Comparison of ENCODE assay signal across 8 mouse cellular contexts in genomic region chr11:69663795-69664194, GRCm38 (mm10). TPM values are rescaled to one million over a fixed set of nuclear protein-coding genes. Genes with fewer than 3 reads are reported as not detected.
A peak's percentile ranks its signal among the peaks of the same experiment; 100 is the strongest.
DNase-seq lines count a peak whose midpoint lies in the region; ATAC-seq and TF ChIP-seq lines count a peak whose summit lies in the region.

No protein-coding gene starts in this region.

- WGBS in intestine, postnatal 0 days: 80% methylated on average over 6 of the region's 6 CpGs
- WGBS in intestine, embryonic 15.5 days: 84% methylated on average over 6 of the region's 6 CpGs
- WGBS in embryonic facial prominence, embryonic 15.5 days: 85% methylated on average over 6 of the region's 6 CpGs
- WGBS in liver, embryonic 12.5 days (ENCODE audit: insufficient replicate concordance): 74% methylated on average over 6 of the region's 6 CpGs
- 77% methylated on average over 6 of the region's 6 CpGs for WGBS in intestine, embryonic 16.5 days

- peaks cover 52% of the 10 kb centered on the region for H3K36me3 ChIP-seq in intestine, postnatal 0 days (ENCODE audit: control insufficient read depth, insufficient read depth)
- peaks cover 23% of the 10 kb centered on the region for H3K36me3 ChIP-seq in intestine, embryonic 15.5 days
- peaks cover 68% of the 10 kb centered on the region for H3K36me3 ChIP-seq in G1E (replicated peaks)
- H3K36me3 ChIP-seq in embryonic facial prominence, embryonic 15.5 days: peaks cover 53% of the 10 kb centered on the region
- peaks cover 66% of the 10 kb centered on the region for H3K36me3 ChIP-seq in liver, embryonic 12.5 days
- peaks cover 20% of the 10 kb centered on the region for H3K36me3 ChIP-seq in intestine, embryonic 16.5 days (ENCODE audit: control insufficient read depth, insufficient read depth, low read length)

- no peaks in the 10 kb centered on the region for H3K9me3 ChIP-seq in intestine, postnatal 0 days (ENCODE audit: control insufficient read depth)
- H3K9me3 ChIP-seq in intestine, embryonic 15.5 days: no peaks in the 10 kb centered on the region
- no peaks in the 10 kb centered on the region for H3K9me3 ChIP-seq in G1E (replicated peaks)
- no peaks in the 10 kb centered on the region for H3K9me3 ChIP-seq in embryonic facial prominence, embryonic 15.5 days (replicated peaks)
- no peaks in the 10 kb centered on the region for H3K9me3 ChIP-seq in liver, embryonic 12.5 days (replicated peaks)
- no peaks in the 10 kb centered on the region for H3K9me3 ChIP-seq in intestine, embryonic 16.5 days (ENCODE audit: control insufficient read depth, low read length)

- DNase-seq in G1E (ENCODE audit: low spot score): no peak
- DNase-seq in testis, postnatal 14 days (ENCODE audit: low spot score): no peak
- no peak for DNase-seq in urinary bladder, adult 18-20 months (ENCODE audit: low spot score in 2 of 2)

- H3K27me3 ChIP-seq in intestine, postnatal 0 days (replicated peaks; ENCODE audit: control insufficient read depth, insufficient read depth, low read length): no peaks in the 10 kb centered on the region
- no peaks in the 10 kb centered on the region for H3K27me3 ChIP-seq in intestine, embryonic 15.5 days (replicated peaks)
- no peaks in the 10 kb centered on the region for H3K27me3 ChIP-seq in G1E (ENCODE audit: insufficient read depth, low read length)
- no peaks in the 10 kb centered on the region for H3K27me3 ChIP-seq in embryonic facial prominence, embryonic 15.5 days
- no peaks in the 10 kb centered on the region for H3K27me3 ChIP-seq in liver, embryonic 12.5 days (replicated peaks)
- H3K27me3 ChIP-seq in intestine, embryonic 16.5 days (replicated peaks; ENCODE audit: control insufficient read depth, insufficient read depth, low read length): no peaks in the 10 kb centered on the region

- H3K27ac ChIP-seq in intestine, postnatal 0 days (ENCODE audit: low read depth, low read length): 0 out of 2 replicates have a peak overlapping the region, but pooled peaks have one; percentile 15
- no peak overlapping the region for H3K27ac ChIP-seq in intestine, embryonic 15.5 days
- H3K27ac ChIP-seq in embryonic facial prominence, embryonic 15.5 days (replicated peaks): peak overlapping the region; percentile 96; the same call in 1 of the 2 replicates
- H3K27ac ChIP-seq in liver, embryonic 12.5 days: peak overlapping the region; percentile 93
- no peak overlapping the region for H3K27ac ChIP-seq in intestine, embryonic 16.5 days (ENCODE audit: low read length)

- H3K4me2 ChIP-seq in intestine, postnatal 0 days (replicated peaks; ENCODE audit: low read depth): no peak overlapping the region
- H3K4me2 ChIP-seq in intestine, embryonic 15.5 days (replicated peaks): no peak overlapping the region
- H3K4me2 ChIP-seq in embryonic facial prominence, embryonic 15.5 days (replicated peaks): no peak overlapping the region
- peak overlapping the region; percentile 75 for H3K4me2 ChIP-seq in liver, embryonic 12.5 days
- H3K4me2 ChIP-seq in intestine, embryonic 16.5 days (ENCODE audit: low read depth, low read length): no peak overlapping the region

- 0 out of 2 replicates have a peak, but pooled peaks cover 8% of the 10 kb centered on the region for H3K4me1 ChIP-seq in intestine, postnatal 0 days (replicated peaks; ENCODE audit: control insufficient read depth, insufficient read depth, low read length)
- H3K4me1 ChIP-seq in intestine, embryonic 15.5 days (replicated peaks): peaks cover 10% of the 10 kb centered on the region
- peaks cover 68% of the 10 kb centered on the region for H3K4me1 ChIP-seq in G1E (ENCODE audit: insufficient read depth, low read depth, low read length)
- peaks cover 20% of the 10 kb centered on the region for H3K4me1 ChIP-seq in embryonic facial prominence, embryonic 15.5 days
- peaks cover 55% of the 10 kb centered on the region for H3K4me1 ChIP-seq in liver, embryonic 12.5 days
- peaks cover 8% of the 10 kb centered on the region for H3K4me1 ChIP-seq in intestine, embryonic 16.5 days (ENCODE audit: control insufficient read depth, insufficient read depth, low read length)

- TF ChIP-seq CTCF in intestine, postnatal 0 days (IDR thresholded peaks at IDR 0.05; ENCODE audit: low read depth): no peak
- TF ChIP-seq CTCF in G1E (IDR thresholded peaks at IDR 0.05; ENCODE audit: low read depth, low read length): no peak

- ATAC-seq in intestine, postnatal 0 days: no peak
- no peak for ATAC-seq in intestine, embryonic 15.5 days
- no peak for ATAC-seq in G1E (ENCODE audit: extremely low read depth, insufficient number of reproducible peaks, low FRiP score, poor library complexity, severe bottlenecking)
- no peak for ATAC-seq in embryonic facial prominence, embryonic 15.5 days (ENCODE audit: insufficient number of reproducible peaks, low FRiP score, low TSS enrichment, low read depth)
- no peak for ATAC-seq in liver, embryonic 12.5 days
- no peak for ATAC-seq in intestine, embryonic 16.5 days

- H3K4me3 ChIP-seq in intestine, postnatal 0 days (ENCODE audit: low read depth, low read length): no peak overlapping the region
- no peak overlapping the region for H3K4me3 ChIP-seq in intestine, embryonic 15.5 days (replicated peaks)
- H3K4me3 ChIP-seq in G1E (ENCODE audit: low read depth, low read length): peak overlapping the region; percentile 38; the same call in 1 of the 2 replicates
- H3K4me3 ChIP-seq in embryonic facial prominence, embryonic 15.5 days (replicated peaks): no peak overlapping the region
- H3K4me3 ChIP-seq in liver, embryonic 12.5 days: peak overlapping the region; percentile 68; the same call in 1 of the 2 replicates
- no peak overlapping the region for H3K4me3 ChIP-seq in intestine, embryonic 16.5 days (ENCODE audit: low read length)

- no peak overlapping the region for H3K9ac ChIP-seq in intestine, postnatal 0 days (ENCODE audit: low read depth, low read length)
- H3K9ac ChIP-seq in intestine, embryonic 15.5 days: no peak overlapping the region
- no peak overlapping the region for H3K9ac ChIP-seq in embryonic facial prominence, embryonic 15.5 days
- peak overlapping the region; percentile 70; the same call in 1 of the 2 replicates for H3K9ac ChIP-seq in liver, embryonic 12.5 days
- H3K9ac ChIP-seq in intestine, embryonic 16.5 days (ENCODE audit: low read depth, low read length): no peak overlapping the region; the same call in 1 of the 2 replicates

RNA-seq across cellular contexts. Expression of gene Mpdu1, which starts 1.4 kb away (rescaled TPM):
- 95.7 and 96.6 TPM in 2 replicates for polyA plus RNA-seq in intestine, postnatal 0 days (2015; fragmentation: Nextera tagmentation; extraction: Ambion mirVana)
- 60.9 and 63.4 TPM in 2 replicates for polyA plus RNA-seq in intestine, embryonic 15.5 days (2015; fragmentation: Nextera tagmentation; extraction: Ambion mirVana)
- total RNA-seq in G1E (2014; fragmentation: Nextera tagmentation): 27.0 and 31.1 TPM in 2 replicates
- total RNA-seq in G1E (2017): 43.4 and 63.6 TPM in 2 replicates
- polyA plus RNA-seq in G1E (2012): 22.7 and 24.9 TPM in 2 replicates
- 66.5 and 67.3 TPM in 2 replicates for polyA plus RNA-seq in embryonic facial prominence, embryonic 15.5 days (2015; fragmentation: Nextera tagmentation; extraction: Ambion mirVana)
- polyA plus RNA-seq in liver, embryonic 12.5 days (2016; fragmentation: Nextera tagmentation; extraction: Ambion mirVana): 38.2 and 39.4 TPM in 2 replicates
- polyA plus RNA-seq in intestine, embryonic 16.5 days (2015; fragmentation: Nextera tagmentation; extraction: Ambion mirVana): 68.3 and 69.9 TPM in 2 replicates

RNA-seq across cellular contexts. Expression of gene Cd68, which starts 2.2 kb away (rescaled TPM):
- polyA plus RNA-seq in intestine, postnatal 0 days (2015; fragmentation: Nextera tagmentation; extraction: Ambion mirVana): 20.9 and 21.0 TPM in 2 replicates
- polyA plus RNA-seq in intestine, embryonic 15.5 days (2015; fragmentation: Nextera tagmentation; extraction: Ambion mirVana): 13.3 and 14.2 TPM in 2 replicates
- 3.5 TPM in 1 of 2 replicates, not detected in the other for total RNA-seq in G1E (2014; fragmentation: Nextera tagmentation)
- total RNA-seq in G1E (2017): 5.0 and 6.1 TPM in 2 replicates
- 2.2 and 2.3 TPM in 2 replicates for polyA plus RNA-seq in G1E (2012)
- 26.3 and 28.3 TPM in 2 replicates for polyA plus RNA-seq in embryonic facial prominence, embryonic 15.5 days (2015; fragmentation: Nextera tagmentation; extraction: Ambion mirVana)
- 14.5 and 15.0 TPM in 2 replicates for polyA plus RNA-seq in liver, embryonic 12.5 days (2016; fragmentation: Nextera tagmentation; extraction: Ambion mirVana)
- polyA plus RNA-seq in intestine, embryonic 16.5 days (2015; fragmentation: Nextera tagmentation; extraction: Ambion mirVana): 14.0 and 14.7 TPM in 2 replicates

RNA-seq across cellular contexts. Expression of gene Eif4a1, which starts 8.4 kb away (rescaled TPM):
- 279 and 291 TPM in 2 replicates for polyA plus RNA-seq in intestine, postnatal 0 days (2015; fragmentation: Nextera tagmentation; extraction: Ambion mirVana)
- 517 and 559 TPM in 2 replicates for polyA plus RNA-seq in intestine, embryonic 15.5 days (2015; fragmentation: Nextera tagmentation; extraction: Ambion mirVana)
- 986 and 993 TPM in 2 replicates for total RNA-seq in G1E (2014; fragmentation: Nextera tagmentation)
- 986 and 1,008 TPM in 2 replicates for total RNA-seq in G1E (2017)
- 197 and 231 TPM in 2 replicates for polyA plus RNA-seq in G1E (2012)
- 447 and 512 TPM in 2 replicates for polyA plus RNA-seq in embryonic facial prominence, embryonic 15.5 days (2015; fragmentation: Nextera tagmentation; extraction: Ambion mirVana)
- polyA plus RNA-seq in liver, embryonic 12.5 days (2016; fragmentation: Nextera tagmentation; extraction: Ambion mirVana): 393 and 408 TPM in 2 replicates
- 524 and 563 TPM in 2 replicates for polyA plus RNA-seq in intestine, embryonic 16.5 days (2015; fragmentation: Nextera tagmentation; extraction: Ambion mirVana)

RNA-seq across cellular contexts. Expression of gene Sox15, which starts 8.7 kb away (rescaled TPM):
- not detected in 2 replicates for polyA plus RNA-seq in intestine, postnatal 0 days (2015; fragmentation: Nextera tagmentation; extraction: Ambion mirVana)
- 0.20 TPM in 1 of 2 replicates, not detected in the other for polyA plus RNA-seq in intestine, embryonic 15.5 days (2015; fragmentation: Nextera tagmentation; extraction: Ambion mirVana)
- total RNA-seq in G1E (2014; fragmentation: Nextera tagmentation) (2.1 TPM in 1 of 2 replicates, not detected in the other), G1E (2017) (0.17 TPM in 1 of 2 replicates, not detected in the other)
- polyA plus RNA-seq in G1E (2012): 0.20 and 0.36 TPM in 2 replicates
- 5.2 TPM in 2 replicates for polyA plus RNA-seq in embryonic facial prominence, embryonic 15.5 days (2015; fragmentation: Nextera tagmentation; extraction: Ambion mirVana)
- not detected in 2 replicates for polyA plus RNA-seq in liver, embryonic 12.5 days (2016; fragmentation: Nextera tagmentation; extraction: Ambion mirVana)
- polyA plus RNA-seq in intestine, embryonic 16.5 days (2015; fragmentation: Nextera tagmentation; extraction: Ambion mirVana): not detected in 2 replicates

RNA-seq across cellular contexts. Expression of gene Senp3, which starts 18.1 kb away (rescaled TPM):
- polyA plus RNA-seq in intestine, postnatal 0 days (2015; fragmentation: Nextera tagmentation; extraction: Ambion mirVana): 26.7 and 27.6 TPM in 2 replicates
- 62.1 and 63.9 TPM in 2 replicates for polyA plus RNA-seq in intestine, embryonic 15.5 days (2015; fragmentation: Nextera tagmentation; extraction: Ambion mirVana)
- 111 and 128 TPM in 2 replicates for total RNA-seq in G1E (2014; fragmentation: Nextera tagmentation)
- total RNA-seq in G1E (2017): 107 and 111 TPM in 2 replicates
- polyA plus RNA-seq in G1E (2012): 125 and 142 TPM in 2 replicates
- polyA plus RNA-seq in embryonic facial prominence, embryonic 15.5 days (2015; fragmentation: Nextera tagmentation; extraction: Ambion mirVana): 83.7 and 90.5 TPM in 2 replicates
- 53.8 and 56.2 TPM in 2 replicates for polyA plus RNA-seq in liver, embryonic 12.5 days (2016; fragmentation: Nextera tagmentation; extraction: Ambion mirVana)
- 51.8 and 60.3 TPM in 2 replicates for polyA plus RNA-seq in intestine, embryonic 16.5 days (2015; fragmentation: Nextera tagmentation; extraction: Ambion mirVana)

Comparison
In these comparisons a context has a peak if more than half of its experiments do, and no peak if none do; other contexts are left out.
1. H3K27ac ChIP-seq: peak in intestine, postnatal 0 days (single experiment), embryonic facial prominence, embryonic 15.5 days (single experiment) and liver, embryonic 12.5 days (single experiment); none in intestine, embryonic 15.5 days (single experiment) and intestine, embryonic 16.5 days (single experiment).
2. H3K4me3 ChIP-seq: peak in G1E (single experiment) and liver, embryonic 12.5 days (single experiment); none in intestine, postnatal 0 days (single experiment), intestine, embryonic 15.5 days (single experiment), embryonic facial prominence, embryonic 15.5 days (single experiment) and intestine, embryonic 16.5 days (single experiment).